Mouse (Mus musculus) ES-E14 (cell line): ENCODE measurements at regions not wholly inside any gene's neighbourhood (a gene's known extent, or its start where the extent isn't known, plus 50 kb on each side); places are given as distances from the start of the nearest gene placed in this dataset.

ENCODE experiments used
- CHD2 ChIP-seq: IDR thresholded peaks from 2 replicates; pipeline ENCODE4 v1.6.1; 2014; ENCODE audit warnings: mild to moderate bottlenecking, low read depth, low read length, inconsistent platforms
- HCFC1 ChIP-seq: IDR thresholded peaks from 2 replicates; pipeline ENCODE4 v1.6.1; 2012; ENCODE audit warnings: low read length, inconsistent platforms, borderline replicate concordance; ENCODE audit not compliant: insufficient read depth
- MAFK ChIP-seq: IDR thresholded peaks from 2 replicates; pipeline ENCODE4 v1.6.1; 2014; ENCODE audit warnings: mild to moderate bottlenecking, low read depth, low read length, inconsistent platforms; ENCODE audit not compliant: insufficient read depth
- ZC3H11A ChIP-seq: IDR thresholded peaks from 2 replicates; pipeline ENCODE4 v1.6.1; 2012; ENCODE audit warnings: low read depth, mild to moderate bottlenecking, inconsistent platforms, low read length, borderline replicate concordance
- ZNF384 ChIP-seq: IDR thresholded peaks from 2 replicates; pipeline ENCODE4 v1.6.1; 2012; ENCODE audit warnings: low read depth, low read length, inconsistent platforms

DNA sequence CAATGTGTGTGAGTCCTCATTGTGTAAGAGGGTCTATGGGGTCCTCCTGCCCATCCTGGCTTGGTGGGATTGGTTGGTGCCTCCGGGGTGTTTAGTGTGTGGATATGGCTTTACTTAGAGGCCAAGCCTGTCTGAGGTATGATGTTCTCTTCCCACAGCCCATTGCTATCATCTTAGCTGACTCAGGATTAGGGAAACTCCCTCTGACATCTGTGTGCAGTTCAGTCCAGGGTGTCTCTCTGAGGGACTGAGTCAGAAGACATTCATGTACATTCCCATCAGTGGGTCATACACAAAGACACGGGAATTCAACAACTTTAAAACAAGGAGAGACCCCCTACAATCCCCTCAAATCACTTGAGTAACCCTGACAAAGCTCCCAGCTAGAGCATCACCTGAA is 66.6 kb upstream of the Tmprss2 start:
- TF ChIP-seq ZC3H11A (no peak), HCFC1 (no peak), MAFK (no peak), CHD2 (no peak), ZNF384 (no peak)
